Mouse (Mus musculus) heart, embryonic 13.5 days (tissue): Measurements from ENCODE around the gene Bbs5. TPM values are rescaled to one million over a fixed set of nuclear protein-coding genes. Genes with fewer than 3 reads are reported as not detected.
A peak's percentile ranks its signal among the peaks of the same experiment; 100 is the strongest.
"Not testable (repeated sequence)": the region's sequence is repeated elsewhere in the genome, so short reads cannot be mapped to it uniquely, and the experiment has no call there.

Experiments
- ATAC-seq: fragments of 200-750 bp; cut with Nextera tagmentation; 2 replicates; pipeline ENCODE4 v1.8.0; 2017; ENCODE audit warnings: moderate TSS enrichment; ENCODE audit not compliant: insufficient number of reproducible peaks, low FRiP score, low TSS enrichment; ENCODE audit errors: extremely low read depth
- H3K27ac ChIP-seq: fragments of 300-500 bp; sonication (generic); replicated peaks from 2 replicates; pipeline ENCODE4 v1.5.1; 2015; ENCODE audit warnings: moderate library complexity, mild to moderate bottlenecking, inconsistent platforms
- H3K27me3 ChIP-seq: fragments of 300-500 bp; sonication (generic); replicated peaks from 2 replicates; pipeline ENCODE4 v1.6.1; 2015; ENCODE audit warnings: mild to moderate bottlenecking, inconsistent platforms
- H3K36me3 ChIP-seq: fragments of 300-500 bp; sonication (generic); 2 replicates; pipeline ENCODE4 v1.6.1; 2015; ENCODE audit warnings: mild to moderate bottlenecking, inconsistent platforms
- H3K4me1 ChIP-seq: fragments of 300-500 bp; sonication (generic); 2 replicates; pipeline ENCODE4 v1.6.1; 2015; ENCODE audit warnings: inconsistent platforms
- H3K4me2 ChIP-seq: fragments of 300-500 bp; sonication (generic); 2 replicates; pipeline ENCODE4 v1.6.1; 2015; ENCODE audit warnings: inconsistent platforms, mild to moderate bottlenecking, moderate library complexity
- H3K4me3 ChIP-seq: fragments of 300-500 bp; sonication (generic); 2 replicates; pipeline ENCODE4 v1.5.1; 2015; ENCODE audit warnings: moderate library complexity, mild to moderate bottlenecking, inconsistent platforms
- H3K9ac ChIP-seq: fragments of 300-500 bp; sonication (generic); 2 replicates; pipeline ENCODE4 v1.6.1; 2015; ENCODE audit warnings: inconsistent platforms, mild to moderate bottlenecking, moderate library complexity
- H3K9me3 ChIP-seq: fragments of 300-500 bp; sonication (generic); 2 replicates; pipeline ENCODE4 v1.6.1; 2016; ENCODE audit warnings: inconsistent platforms
- WGBS: fragments of 180-500 bp; shearing (Covaris S2); methylation state at CpG from one replicate; pipeline ENCODE4 v1.1.7; 2015; ENCODE audit warnings: mixed read lengths; 5-methylcytosine and 5-hydroxymethylcytosine counted together
- polyA plus RNA-seq: library from polyadenylated mRNA; unstranded; fragments of >200 nt; fragmentation: Nextera tagmentation; extraction: Ambion mirVana; gene quantifications from 2 replicates; pipeline ENCODE4 v1.2.1, GENCODE M21; 2015

Gene Bbs5
- polyA plus RNA-seq, 1 experiment from 2014 or later, result 13.3 TPM

DNA sequence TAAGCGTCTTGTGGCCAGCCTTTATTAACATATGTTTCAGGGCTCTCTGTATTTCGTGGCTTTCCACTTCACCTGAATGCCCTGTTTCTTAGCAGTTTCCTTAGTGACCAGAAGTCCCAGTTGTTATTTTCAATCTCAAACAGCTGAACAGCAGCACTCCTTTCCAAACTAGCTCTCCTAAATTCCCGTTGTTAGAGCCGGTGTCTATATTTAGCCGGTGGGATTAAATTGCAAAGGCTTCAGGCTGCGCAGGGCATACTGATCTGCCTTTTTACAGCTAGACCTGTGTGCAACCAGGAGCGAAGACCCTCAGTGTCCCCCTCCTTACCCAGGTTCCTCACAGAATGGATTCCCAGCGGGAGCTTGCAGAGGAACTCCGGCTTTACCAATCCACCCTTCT, 22.9 kb downstream of the Bbs5 start, which contains the start of gene Klhl41:
TSS of gene Klhl41 (plus strand) at position 268 of the 400 bp plus-strand sequence.
- Histone ChIP-seq H3K9me3 (no peaks in the 10 kb centered on the region), H3K27ac (peak within 1 kb of the TSS; percentile 88), H3K4me2 (peak within 1 kb of the TSS; percentile 68), H3K4me3 (peak within 1 kb of the TSS; percentile 46), H3K36me3 (peaks cover 10% of the 10 kb centered on the region; the same call in 1 of the 2 replicates), H3K27me3 (no peaks in the 10 kb centered on the region), H3K9ac (peak within 1 kb of the TSS; percentile 71), H3K4me1 (peaks cover 20% of the 10 kb centered on the region)
- no peak for ATAC-seq
- 45% methylated on average over 9 of the region's 9 CpGs for WGBS

DNA sequence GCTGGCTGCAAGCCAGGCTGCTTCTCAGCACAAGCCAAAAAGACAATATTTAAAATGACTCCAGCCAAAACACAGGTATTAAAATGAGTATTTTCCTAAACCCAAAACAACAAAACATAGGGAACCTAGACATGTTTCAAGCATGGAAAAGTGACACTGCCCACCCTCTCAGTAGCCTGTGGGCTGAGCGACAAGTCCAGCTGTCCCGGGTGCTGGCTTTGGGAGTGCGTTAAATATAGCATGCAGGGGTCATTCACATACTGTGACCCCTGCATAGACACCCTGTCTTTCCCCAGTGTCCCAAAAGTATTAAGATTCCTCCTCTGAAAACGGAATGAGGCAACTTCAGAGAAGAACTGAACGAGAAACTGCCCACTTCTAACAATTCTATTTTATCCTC, 26.8 kb downstream of the Bbs5 start:
- Histone ChIP-seq H3K4me3 (peak overlapping the region; percentile 46), H3K27ac (no peak overlapping the region; the same call in 1 of the 2 replicates), H3K4me2 (peak overlapping the region; percentile 68), H3K9ac (peak overlapping the region; percentile 71), H3K36me3 (peaks cover 12% of the 10 kb centered on the region; the same call in 1 of the 2 replicates), H3K27me3 (no peaks in the 10 kb centered on the region), H3K4me1 (peaks cover 14% of the 10 kb centered on the region), H3K9me3 (no peaks in the 10 kb centered on the region)
- no peak for ATAC-seq
- WGBS, result 42% methylated on average over 5 of the region's 5 CpGs

DNA sequence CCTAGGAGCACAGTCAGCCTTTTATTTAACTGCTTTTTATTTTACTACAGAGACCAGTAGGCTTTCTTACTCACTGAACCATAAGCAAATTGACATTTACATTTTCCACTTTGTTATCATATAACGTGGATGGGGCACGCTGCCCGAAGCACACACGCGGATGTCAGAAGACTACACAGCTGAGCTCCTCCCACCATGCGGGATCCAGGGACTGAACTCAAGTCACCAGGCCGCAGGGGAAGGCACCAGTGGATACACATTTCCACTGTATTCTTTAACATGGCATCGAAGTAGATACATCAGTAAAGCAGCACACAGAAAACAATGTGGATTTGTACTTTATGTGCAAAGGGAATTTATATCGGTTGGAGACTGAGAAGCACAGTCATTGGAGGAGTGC, 28.3 kb downstream of the Bbs5 start:
- Histone ChIP-seq H3K27me3 (no peaks in the 10 kb centered on the region), H3K9me3 (no peaks in the 10 kb centered on the region), H3K4me1 (peaks cover 10% of the 10 kb centered on the region), H3K4me2 (no peak overlapping the region), H3K27ac (no peak overlapping the region), H3K36me3 (peaks cover 25% of the 10 kb centered on the region), H3K4me3 (no peak overlapping the region), H3K9ac (no peak overlapping the region)
- WGBS, result 82% methylated on average over 9 of the region's 9 CpGs
- ATAC-seq, result no peak

DNA sequence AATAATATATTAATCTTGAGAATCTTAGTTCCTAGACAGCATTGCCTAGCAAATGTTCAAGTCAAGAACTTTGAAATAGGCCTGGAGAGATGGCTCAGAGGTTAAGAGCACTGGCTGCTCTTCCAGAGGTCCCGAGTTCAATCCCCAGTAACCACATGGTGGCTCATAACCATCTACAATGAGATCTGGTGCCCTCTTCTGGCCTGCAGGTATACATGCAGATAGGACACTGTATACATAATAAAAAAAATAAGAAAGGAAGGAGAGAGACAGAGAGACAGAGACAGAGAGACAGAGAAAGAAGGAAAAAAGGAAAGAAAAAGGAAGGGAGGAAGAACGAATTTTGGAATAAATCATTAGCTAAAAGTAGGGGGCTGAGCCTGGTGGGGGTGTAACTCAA, 29.7 kb downstream of the Bbs5 start:
- H3K9ac ChIP-seq, result no peak overlapping the region
- no peak overlapping the region for H3K27ac ChIP-seq
- H3K9me3 ChIP-seq, result no peaks in the 10 kb centered on the region
- no peak overlapping the region for H3K4me3 ChIP-seq
- no peaks in the 10 kb centered on the region for H3K27me3 ChIP-seq
- H3K4me1 ChIP-seq, result peaks cover 10% of the 10 kb centered on the region
- peaks cover 33% of the 10 kb centered on the region for H3K36me3 ChIP-seq
- H3K4me2 ChIP-seq, result no peak overlapping the region
- WGBS, result 43% methylated on average over 2 of the region's 2 CpGs
- ATAC-seq, result no peak

DNA sequence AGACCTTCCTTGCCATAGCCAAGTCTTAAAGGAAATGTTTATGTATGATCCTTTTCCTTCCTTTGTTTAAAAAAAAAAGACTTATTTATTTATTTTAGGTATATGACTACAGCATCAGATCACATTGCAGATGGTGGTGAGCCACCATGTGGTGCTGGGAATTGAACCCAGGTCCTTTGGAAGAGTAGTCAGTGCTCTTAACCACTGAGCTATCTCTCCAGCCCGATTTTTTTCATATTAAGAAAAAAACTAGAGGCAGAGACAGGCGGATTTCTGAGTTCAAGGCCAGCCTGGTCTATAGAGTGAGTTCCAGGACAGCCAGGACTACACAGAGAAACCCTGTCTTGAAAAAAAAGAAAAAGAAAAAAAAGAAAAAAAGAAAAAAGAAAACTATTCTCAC, 30.2 kb downstream of the Bbs5 start:
- not testable (repeated sequence) for H3K4me2 ChIP-seq, H3K4me3 ChIP-seq, ATAC-seq, H3K27ac ChIP-seq, H3K27me3 ChIP-seq, H3K9me3 ChIP-seq, H3K4me1 ChIP-seq, H3K9ac ChIP-seq
- H3K36me3 ChIP-seq, result peaks cover 35% of the 10 kb centered on the region
- 85% methylated on average over 2 of the region's 2 CpGs for WGBS

DNA sequence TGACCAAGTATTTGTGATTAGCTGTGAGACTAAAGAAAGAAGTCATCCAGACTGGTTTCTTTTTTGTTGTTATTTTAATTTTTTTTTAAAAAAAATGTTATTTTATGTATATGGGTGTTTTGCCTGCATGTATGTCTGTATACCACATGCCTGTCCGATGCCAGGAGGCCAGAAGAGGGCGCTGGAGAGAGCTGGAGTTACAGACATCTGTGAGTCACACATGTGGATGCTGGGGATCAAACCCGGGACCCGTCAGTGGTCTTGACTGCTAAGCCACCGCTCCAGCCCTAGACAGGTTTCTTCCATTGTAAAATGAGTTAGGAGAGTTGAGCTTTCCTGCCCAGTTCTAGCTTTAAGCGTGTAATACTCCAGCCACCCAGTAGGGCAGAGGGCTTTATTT, 33.0 kb downstream of the Bbs5 start:
- no peak overlapping the region for H3K9ac ChIP-seq
- no peaks in the 10 kb centered on the region for H3K27me3 ChIP-seq
- H3K9me3 ChIP-seq, result no peaks in the 10 kb centered on the region
- H3K4me1 ChIP-seq, result no peaks in the 10 kb centered on the region
- no peak overlapping the region for H3K4me2 ChIP-seq
- H3K4me3 ChIP-seq, result no peak overlapping the region
- WGBS, result 53% methylated on average over 6 of the region's 6 CpGs
- peaks cover 47% of the 10 kb centered on the region for H3K36me3 ChIP-seq
- no peak overlapping the region for H3K27ac ChIP-seq
- no peak for ATAC-seq

DNA sequence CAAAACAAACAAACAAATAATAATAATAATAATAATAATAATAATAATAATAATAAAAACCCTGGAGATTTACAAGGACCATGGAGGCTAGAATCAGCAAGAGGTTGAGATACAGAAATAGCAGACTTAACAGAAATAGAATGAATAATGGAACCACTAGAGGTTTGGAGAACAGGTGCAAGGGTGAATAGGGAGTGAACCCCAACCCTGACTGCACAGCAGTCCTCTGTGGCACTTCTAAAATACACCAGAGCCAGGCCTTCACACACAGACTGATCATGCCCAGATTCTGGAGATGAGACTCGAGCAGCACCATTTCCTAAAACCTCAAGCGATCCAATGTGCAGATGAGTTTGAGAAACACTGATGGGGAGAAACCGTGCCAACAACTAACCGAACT, 35.0 kb downstream of the Bbs5 start:
- H3K4me1 ChIP-seq, result no peaks in the 10 kb centered on the region
- no peaks in the 10 kb centered on the region for H3K27me3 ChIP-seq
- H3K4me2 ChIP-seq, result no peak overlapping the region
- H3K9ac ChIP-seq, result no peak overlapping the region
- no peak overlapping the region for H3K27ac ChIP-seq
- 80% methylated on average over 4 of the region's 4 CpGs for WGBS
- H3K36me3 ChIP-seq, result peaks cover 51% of the 10 kb centered on the region
- H3K4me3 ChIP-seq, result no peak overlapping the region
- H3K9me3 ChIP-seq, result no peaks in the 10 kb centered on the region
- no peak for ATAC-seq

DNA sequence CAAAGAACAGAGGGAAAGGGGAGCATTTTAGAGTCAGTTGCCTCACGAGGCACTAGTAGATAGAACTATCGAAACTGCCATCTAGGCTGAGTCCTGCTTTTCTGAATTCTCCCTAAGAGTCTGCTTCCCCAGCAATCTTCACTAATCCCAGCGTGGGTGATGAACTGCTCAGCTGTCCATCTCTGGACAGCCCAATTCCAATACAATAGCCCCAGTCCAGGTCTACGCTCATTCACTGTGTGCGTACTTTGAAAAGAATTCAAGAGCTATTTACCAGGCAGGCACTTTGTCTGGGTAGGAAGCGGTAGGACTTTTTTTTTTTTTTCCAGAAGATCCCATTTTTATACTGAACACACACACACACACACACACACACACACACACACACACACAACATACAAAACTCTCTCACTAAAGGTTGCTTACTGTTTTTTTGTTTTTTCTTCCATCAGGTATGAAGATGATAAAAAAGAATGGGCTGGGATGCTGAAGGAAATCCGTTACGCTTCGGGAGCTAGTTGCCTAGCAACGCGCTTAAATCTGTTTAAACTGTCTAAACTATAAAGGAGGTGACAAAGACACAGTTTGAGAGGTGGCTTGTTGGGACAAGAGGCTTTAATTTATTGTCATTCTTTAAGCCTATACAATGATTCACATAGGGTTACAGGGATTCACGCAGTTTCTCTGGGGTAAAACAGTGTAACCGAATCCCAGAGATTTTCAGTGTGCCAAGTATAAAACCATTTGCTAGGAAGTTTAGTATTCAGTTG, 36.2 kb downstream of the Bbs5 start:
- H3K4me1 ChIP-seq, result no peaks in the 10 kb centered on the region
- H3K27ac ChIP-seq, result no peak overlapping the region
- ATAC-seq, result no peak
- H3K36me3 ChIP-seq, result peaks cover 62% of the 10 kb centered on the region
- H3K9ac ChIP-seq, result no peak overlapping the region
- H3K27me3 ChIP-seq, result no peaks in the 10 kb centered on the region
- H3K9me3 ChIP-seq, result no peaks in the 10 kb centered on the region
- H3K4me2 ChIP-seq, result no peak overlapping the region
- WGBS, result 85% methylated on average over 13 of the region's 13 CpGs
- no peak overlapping the region for H3K4me3 ChIP-seq

DNA sequence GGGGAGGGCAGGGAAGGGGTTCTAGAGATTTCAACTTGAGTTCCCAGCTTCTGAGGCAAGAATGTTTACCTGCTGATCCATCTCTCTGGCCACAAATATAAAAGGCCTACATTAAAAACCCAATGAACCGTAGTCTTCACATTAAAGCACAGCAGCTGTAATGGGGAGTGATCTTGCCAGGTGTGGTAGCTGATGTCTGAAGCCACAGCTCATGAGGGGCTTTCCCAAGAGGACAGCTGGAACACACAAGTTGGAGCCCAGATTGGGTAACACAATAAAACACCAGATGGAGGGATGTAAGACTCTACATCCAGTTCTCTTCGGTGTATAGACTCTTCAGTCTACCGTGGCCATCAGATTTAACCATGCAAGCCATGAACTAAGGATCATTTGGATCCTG, 37.5 kb downstream of the Bbs5 start:
- Histone ChIP-seq H3K4me2 (no peak overlapping the region), H3K4me3 (no peak overlapping the region), H3K36me3 (peaks cover 69% of the 10 kb centered on the region), H3K9ac (no peak overlapping the region), H3K27ac (no peak overlapping the region), H3K4me1 (no peaks in the 10 kb centered on the region), H3K9me3 (no peaks in the 10 kb centered on the region), H3K27me3 (no peaks in the 10 kb centered on the region)
- no peak for ATAC-seq
- WGBS, result 93% methylated on average over 3 of the region's 3 CpGs

DNA sequence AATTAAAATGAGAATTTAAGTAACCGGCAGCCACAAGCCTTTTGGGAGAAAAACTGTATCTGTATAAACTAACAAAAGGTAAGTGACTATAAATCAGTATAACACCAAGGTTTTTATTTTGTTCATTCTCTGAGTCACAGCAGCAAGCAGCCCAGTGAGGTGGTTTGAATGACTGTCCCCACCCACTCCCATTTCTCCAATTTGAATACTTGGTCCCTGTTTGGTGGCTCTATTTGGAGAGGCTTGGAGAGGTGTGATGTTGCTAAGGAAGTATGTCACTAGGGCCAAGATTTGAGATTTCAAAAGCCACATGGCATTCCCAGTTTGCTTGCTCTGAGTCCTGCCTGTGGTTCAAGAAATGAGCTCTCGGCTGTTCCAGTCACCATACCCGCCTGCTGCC, 43.2 kb downstream of the Bbs5 start:
- no peak overlapping the region for H3K4me3 ChIP-seq
- no peak overlapping the region for H3K4me2 ChIP-seq
- ATAC-seq, result no peak
- H3K36me3 ChIP-seq, result peaks cover 91% of the 10 kb centered on the region
- H3K4me1 ChIP-seq, result no peaks in the 10 kb centered on the region
- 89% methylated on average over 3 of the region's 3 CpGs for WGBS
- no peak overlapping the region for H3K9ac ChIP-seq
- H3K27me3 ChIP-seq, result no peaks in the 10 kb centered on the region
- peaks cover 2% of the 10 kb centered on the region; the same call in 1 of the 2 replicates for H3K9me3 ChIP-seq
- no peak overlapping the region for H3K27ac ChIP-seq

DNA sequence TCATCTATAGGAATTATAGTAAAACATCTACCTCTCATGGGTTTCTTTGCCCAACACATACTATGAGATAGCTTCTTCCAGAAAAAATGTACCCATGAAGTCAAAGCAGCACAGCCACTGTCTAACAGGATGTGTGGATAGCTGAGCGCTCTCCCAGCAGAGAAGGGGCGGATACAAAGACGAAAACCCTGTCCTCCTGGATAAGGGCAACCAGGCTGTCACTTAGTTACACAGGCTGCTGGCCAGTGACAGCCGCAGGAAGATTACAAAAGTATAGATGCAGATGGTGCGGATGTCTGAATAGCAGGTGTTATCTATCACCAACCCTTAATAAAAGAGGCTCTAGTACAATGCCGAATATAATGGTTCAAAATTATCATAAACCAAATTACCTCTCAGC, 43.9 kb downstream of the Bbs5 start:
- H3K36me3 ChIP-seq, result peaks cover 92% of the 10 kb centered on the region
- WGBS, result 84% methylated on average over 6 of the region's 6 CpGs
- H3K4me3 ChIP-seq, result no peak overlapping the region
- no peaks in the 10 kb centered on the region for H3K27me3 ChIP-seq
- no peak for ATAC-seq
- H3K4me1 ChIP-seq, result no peaks in the 10 kb centered on the region
- no peak overlapping the region for H3K4me2 ChIP-seq
- H3K9me3 ChIP-seq, result peaks cover 2% of the 10 kb centered on the region; the same call in 1 of the 2 replicates
- H3K9ac ChIP-seq, result no peak overlapping the region
- no peak overlapping the region for H3K27ac ChIP-seq

DNA sequence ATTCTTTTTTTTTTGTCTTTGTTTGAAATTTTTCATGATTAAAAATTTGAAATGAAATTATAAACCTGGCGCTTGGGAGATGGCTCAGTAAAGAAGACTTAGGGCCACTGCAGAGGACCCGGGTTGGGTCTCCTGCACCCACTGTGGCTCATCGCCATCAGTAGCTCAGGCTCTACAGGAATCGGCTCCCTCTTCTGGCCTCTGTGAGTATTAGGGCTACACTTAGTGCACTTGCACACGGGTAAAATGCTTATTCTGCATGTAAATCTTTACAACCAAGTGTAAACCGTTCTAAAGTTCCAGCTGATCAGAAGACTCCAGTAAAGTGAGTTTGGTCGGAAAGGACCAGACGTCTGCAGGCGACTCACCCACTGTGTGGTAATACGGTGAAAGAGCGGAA, 46.5 kb downstream of the Bbs5 start:
- ATAC-seq, result no peak
- H3K4me1 ChIP-seq, result no peaks in the 10 kb centered on the region
- H3K36me3 ChIP-seq, result peaks cover 92% of the 10 kb centered on the region
- peaks cover 2% of the 10 kb centered on the region; the same call in 1 of the 2 replicates for H3K9me3 ChIP-seq
- no peak overlapping the region for H3K9ac ChIP-seq
- WGBS, result 91% methylated on average over 11 of the region's 11 CpGs
- no peaks in the 10 kb centered on the region for H3K27me3 ChIP-seq
- H3K4me3 ChIP-seq, result no peak overlapping the region
- no peak overlapping the region for H3K27ac ChIP-seq
- H3K4me2 ChIP-seq, result no peak overlapping the region
